Mouse (Mus musculus) brain, embryonic 14.5 days (tissue): ENCODE measurements at regions not wholly inside any gene's neighbourhood (a gene's known extent, or its start where the extent isn't known, plus 50 kb on each side); places are given as distances from the start of the nearest gene placed in this dataset.

ENCODE experiments used
- DNase-seq: peaks from one replicate; pipeline ENCODE4 v3.0.0-alpha.2; 2011; ENCODE audit warnings: low read depth
- CTCF ChIP-seq: fragments of 200-500 bp; IDR thresholded peaks from 2 replicates; pipeline ENCODE4 v1.5.1; 2012; ENCODE audit warnings: inconsistent platforms, mild to moderate bottlenecking, moderate library complexity, borderline replicate concordance; ENCODE audit not compliant: insufficient read depth, insufficient read length; ENCODE audit errors: extremely low read depth
- POLR2A ChIP-seq: fragments of 200-500 bp; IDR thresholded peaks from 2 replicates; pipeline ENCODE4 v1.6.1; 2012; ENCODE audit warnings: mild to moderate bottlenecking, inconsistent platforms, borderline replicate concordance; ENCODE audit not compliant: poor library complexity, insufficient read depth, insufficient read length, severe bottlenecking; ENCODE audit errors: extremely low read depth

DNA sequence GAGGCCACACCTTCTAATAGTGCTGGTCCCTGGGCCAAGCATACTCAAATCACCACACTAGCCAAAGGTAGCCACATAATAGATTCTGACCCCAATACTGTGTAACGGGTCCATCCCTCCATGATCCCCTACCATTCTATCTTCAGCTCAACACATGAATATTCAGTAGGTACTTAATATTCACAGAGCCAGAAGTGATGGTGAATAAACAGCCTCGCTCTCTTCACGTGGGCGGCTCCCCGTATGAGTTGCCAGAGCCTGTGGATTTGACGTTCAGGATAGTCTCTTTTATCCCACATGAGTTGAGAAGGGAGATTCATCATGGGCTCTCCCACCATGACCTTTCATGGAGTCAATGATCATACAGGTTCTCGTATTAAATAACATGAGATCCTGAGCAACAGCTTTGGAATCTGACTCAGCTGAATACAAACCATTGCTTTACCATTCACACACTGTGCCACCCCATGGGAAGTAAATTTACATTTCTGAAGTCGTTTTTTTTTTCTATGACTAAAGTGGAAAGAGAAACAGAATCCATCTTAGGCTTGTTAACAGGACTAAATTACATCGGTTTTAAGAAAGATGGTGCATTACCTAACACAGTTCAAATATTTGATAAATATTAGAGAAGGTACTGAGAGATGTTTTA, 297.4 kb downstream of the Mat2b start:
- TF ChIP-seq POLR2A (no peak), CTCF (no peak)
- DNase-seq, result peak; percentile 65

DNA sequence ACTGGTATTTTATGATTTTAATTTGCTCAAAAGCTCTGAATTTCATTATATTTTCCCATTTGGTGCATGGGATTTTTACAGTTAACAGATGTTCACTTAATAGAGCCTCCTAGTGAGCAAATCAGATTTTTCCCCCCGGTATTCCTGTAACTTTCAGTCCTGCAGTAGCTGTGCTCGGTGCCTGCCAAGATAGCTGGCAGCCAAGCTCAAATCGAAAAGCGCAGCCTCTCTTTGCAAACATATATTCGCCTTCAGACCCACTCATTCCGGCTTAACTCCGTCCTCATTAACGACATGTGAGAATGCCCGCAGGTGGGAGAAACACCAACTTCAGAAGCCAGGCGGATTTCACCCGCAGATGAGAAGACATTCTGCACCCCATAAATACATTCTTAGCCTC, 299.7 kb downstream of the Mat2b start:
- TF ChIP-seq POLR2A, result no peak
- no peak for TF ChIP-seq CTCF
- DNase-seq, result peak; percentile 84

DNA sequence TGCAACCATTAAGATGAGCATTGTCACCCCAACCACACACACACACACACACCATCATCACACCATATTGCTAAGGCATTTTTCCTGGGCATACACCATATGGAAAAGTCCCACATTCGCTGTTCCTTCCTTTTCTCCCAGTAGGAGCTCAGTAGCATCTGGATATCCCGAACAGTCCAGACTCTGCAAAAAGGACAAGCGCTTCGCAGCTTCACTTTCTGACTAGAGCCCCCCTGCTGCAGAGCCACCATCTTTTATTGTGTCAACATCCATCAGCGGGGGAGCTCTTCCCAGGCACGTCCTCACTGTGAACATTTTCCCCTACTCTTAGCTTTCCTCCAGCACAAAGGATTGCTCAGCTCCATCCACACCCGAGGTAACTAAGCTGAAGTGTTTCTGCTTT, 300.1 kb downstream of the Mat2b start:
- peak; percentile 66 for DNase-seq
- TF ChIP-seq POLR2A, result no peak
- no peak for TF ChIP-seq CTCF

DNA sequence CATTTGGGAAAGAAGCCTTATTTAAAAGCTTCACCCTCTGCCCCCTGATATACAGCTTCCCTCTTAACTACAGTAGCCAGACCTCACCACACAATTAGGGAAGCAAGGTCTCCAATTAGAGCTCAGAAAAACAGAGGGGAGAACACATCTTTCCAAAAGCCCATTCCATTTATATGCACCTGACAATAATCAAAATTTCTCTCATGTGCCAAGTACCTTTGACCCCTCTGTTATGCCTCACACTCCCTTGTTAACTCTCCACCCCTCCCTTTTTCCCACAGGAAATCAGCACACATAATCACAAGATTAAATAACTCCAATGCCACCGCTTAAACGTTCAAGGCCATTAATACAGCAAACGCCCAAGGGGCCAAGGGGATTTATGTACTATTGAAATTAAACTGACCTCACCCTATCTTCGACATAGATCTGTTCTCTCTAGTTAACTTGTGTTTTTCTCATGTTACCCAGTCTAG, 300.7 kb downstream of the Mat2b start:
- DNase-seq, result peak; percentile 65
- TF ChIP-seq CTCF (no peak), POLR2A (no peak)

DNA sequence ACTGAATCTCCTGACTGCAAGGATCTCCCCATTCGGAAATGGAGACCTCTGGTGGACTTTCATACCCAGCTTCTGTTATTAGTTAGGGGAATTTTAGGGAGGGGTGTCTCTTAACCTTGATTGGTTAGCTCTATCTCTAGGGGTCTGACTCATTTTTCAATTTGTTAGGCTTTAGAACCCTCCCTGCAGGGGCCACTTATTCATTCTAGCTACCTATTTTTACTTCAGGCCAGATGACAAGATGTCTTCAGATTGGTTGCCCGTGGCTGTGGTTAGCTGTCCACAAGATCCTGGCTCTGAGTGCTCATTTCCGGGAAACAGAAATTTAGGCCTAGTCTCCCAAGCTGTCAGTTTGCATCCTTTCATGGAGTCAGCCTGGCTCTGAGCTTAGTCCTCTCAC, 314.3 kb downstream of the Mat2b start:
- no peak for TF ChIP-seq CTCF
- TF ChIP-seq POLR2A, result no peak
- DNase-seq, result no peak

DNA sequence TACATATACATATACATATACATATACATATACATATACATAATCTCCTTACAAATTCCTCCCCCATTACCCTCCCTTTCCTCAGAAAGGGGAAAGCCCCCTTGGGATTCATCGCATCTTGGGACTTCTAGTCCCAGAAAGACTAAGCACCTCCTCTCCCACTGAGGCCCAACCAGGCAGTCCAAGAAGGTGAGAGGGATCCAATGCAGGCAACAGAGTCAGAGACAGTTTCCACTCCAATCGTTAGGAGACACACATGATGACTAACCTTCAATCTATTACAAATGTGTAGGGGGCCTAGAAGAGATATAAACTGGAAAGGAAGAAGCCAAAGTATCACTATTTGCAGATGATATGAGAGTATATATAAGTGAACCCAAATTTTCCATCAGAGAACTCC, 323.3 kb downstream of the Mat2b start:
- DNase-seq, result no peak
- TF ChIP-seq CTCF (no peak), POLR2A (no peak)

DNA sequence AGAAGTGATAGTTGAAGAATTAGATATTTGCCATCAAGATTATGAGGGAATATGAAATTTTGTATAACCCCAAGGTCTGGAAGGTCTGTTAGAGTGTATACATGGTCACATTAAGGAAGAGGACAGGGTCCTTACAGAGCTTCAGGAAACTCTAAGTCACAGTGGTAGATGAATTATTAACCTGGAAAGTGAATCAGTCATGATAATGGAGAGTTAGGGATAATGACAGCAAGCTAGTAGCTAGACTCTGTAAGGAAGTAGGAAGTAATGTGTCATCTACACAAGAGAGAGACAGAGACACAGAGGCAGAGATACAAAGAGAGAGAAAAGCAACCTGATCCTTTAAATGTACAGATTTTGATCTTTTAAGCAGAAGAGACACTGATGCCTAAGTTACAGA, 328.4 kb downstream of the Mat2b start:
- TF ChIP-seq CTCF (no peak), POLR2A (no peak)
- no peak for DNase-seq

DNA sequence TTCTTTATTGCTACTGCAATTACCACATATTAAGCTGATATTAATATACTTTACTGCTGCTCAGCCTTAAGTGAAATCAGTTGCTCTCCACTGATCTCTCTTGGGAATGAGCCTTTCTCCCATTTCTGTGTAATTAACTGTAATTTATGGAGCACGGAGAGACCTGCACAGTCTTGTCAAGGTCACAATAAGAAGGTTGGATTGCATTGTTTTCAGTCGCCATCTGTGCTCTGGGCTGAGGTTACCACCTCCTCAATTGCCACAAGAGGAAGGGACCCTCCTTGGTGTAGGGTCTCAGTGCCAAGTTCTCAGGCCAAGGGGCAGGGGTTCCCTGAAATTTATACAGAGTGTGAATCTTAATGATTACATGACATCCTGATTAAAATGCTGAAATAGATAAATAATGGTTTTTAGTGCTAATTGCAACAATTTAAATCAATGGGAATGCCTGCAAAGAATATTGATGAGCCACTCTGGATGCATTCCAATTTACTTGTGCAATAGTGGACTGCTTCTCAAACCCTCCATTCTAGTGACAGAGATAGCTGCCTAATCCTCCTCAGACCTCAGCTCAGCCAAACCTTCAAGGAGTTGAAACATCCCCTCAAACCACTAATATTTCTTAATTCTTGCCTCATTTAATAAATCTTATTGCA, 332.3 kb downstream of the Mat2b start:
- TF ChIP-seq CTCF (no peak), POLR2A (no peak)
- DNase-seq, result peak; percentile 84
